Mouse (Mus musculus) ES-E14 (cell line): ENCODE data around the gene Tmem201. TPM values are rescaled to one million over a fixed set of nuclear protein-coding genes. Genes with fewer than 3 reads are reported as not detected.
"Not testable (repeated sequence)": the region's sequence is repeated elsewhere in the genome, so short reads cannot be mapped to it uniquely, and the experiment has no call there.

ENCODE experiments used
- DNase-seq: peaks from one replicate; pipeline ENCODE4 v3.0.0-alpha.2; 2013; ENCODE audit warnings: low read depth, low spot score
- H3K27ac ChIP-seq: 2 replicates; pipeline ENCODE4 v1.5.1; 2012; ENCODE audit warnings: low read depth, mild to moderate bottlenecking, low read length, moderate library complexity, mixed read lengths; ENCODE audit not compliant: poor library complexity, insufficient read depth, severe bottlenecking
- H3K36me3 ChIP-seq: 2 replicates; pipeline ENCODE4 v1.6.1; 2012; ENCODE audit warnings: mild to moderate bottlenecking, low read length, moderate library complexity, mixed read lengths; ENCODE audit not compliant: control insufficient read depth, poor library complexity, insufficient read depth, severe bottlenecking
- H3K4me1 ChIP-seq, 2 experiments: fragments of 150-350 bp in 1 of 2; sonication (generic) in 1 of 2; 2 replicates each; pipeline ENCODE4 v1.6.1; 2012; ENCODE audit warnings: low read length in 2 of 2, mild to moderate bottlenecking in 1 of 2, mixed read lengths in 1 of 2; ENCODE audit not compliant: control insufficient read depth in 2 of 2, insufficient read depth in 2 of 2, poor library complexity in 1 of 2
- H3K4me3 ChIP-seq, 2 experiments: fragments of 150-350 bp in 1 of 2; sonication (generic) in 1 of 2; 2 replicates each; pipeline ENCODE4 v1.5.1; 2012; ENCODE audit warnings: low read length in 2 of 2, low read depth in 1 of 2, mild to moderate bottlenecking in 1 of 2, mixed read lengths in 1 of 2; ENCODE audit not compliant: insufficient read depth in 1 of 2, poor library complexity in 1 of 2, severe bottlenecking in 1 of 2
- H3K9ac ChIP-seq: 2 replicates; pipeline ENCODE4 v1.6.1; 2012; ENCODE audit warnings: low read depth, mild to moderate bottlenecking, low read length, mixed read lengths; ENCODE audit not compliant: poor library complexity, insufficient read depth, severe bottlenecking
- H3K9me3 ChIP-seq: fragments of 150-350 bp; sonication (generic); 2 replicates; pipeline ENCODE4 v1.6.1; 2012; ENCODE audit warnings: low read depth, mild to moderate bottlenecking, low read length; ENCODE audit not compliant: control insufficient read depth, insufficient read depth
- CHD2 ChIP-seq: IDR thresholded peaks from 2 replicates; pipeline ENCODE4 v1.6.1; 2014; ENCODE audit warnings: mild to moderate bottlenecking, low read depth, low read length, inconsistent platforms
- HCFC1 ChIP-seq: IDR thresholded peaks from 2 replicates; pipeline ENCODE4 v1.6.1; 2012; ENCODE audit warnings: low read length, inconsistent platforms, borderline replicate concordance; ENCODE audit not compliant: insufficient read depth
- MAFK ChIP-seq: IDR thresholded peaks from 2 replicates; pipeline ENCODE4 v1.6.1; 2014; ENCODE audit warnings: mild to moderate bottlenecking, low read depth, low read length, inconsistent platforms; ENCODE audit not compliant: insufficient read depth
- ZC3H11A ChIP-seq: IDR thresholded peaks from 2 replicates; pipeline ENCODE4 v1.6.1; 2012; ENCODE audit warnings: low read depth, mild to moderate bottlenecking, inconsistent platforms, low read length, borderline replicate concordance
- ZNF384 ChIP-seq: IDR thresholded peaks from 2 replicates; pipeline ENCODE4 v1.6.1; 2012; ENCODE audit warnings: low read depth, low read length, inconsistent platforms
- in situ Hi-C, 2 experiments: fragments of 600-800 bp; cut with MboI; formaldehyde crosslinking; loops; one replicate each; pipeline ENCODE4 v1.15.1; 2025; ENCODE audit warnings: low sequenced_read_pairs in 2 of 2, inconsistent platforms in 1 of 2; ENCODE audit not compliant: unreplicated experiment in 2 of 2
- total RNA-seq: library from RNA; depleted of rRNA; stranded (reverse); fragments of 300-350 nt; gene quantifications from 2 replicates; pipeline ENCODE4 v1.2.3, GENCODE M21; 2012

Gene Tmem201
- total RNA-seq, 1 experiment, result 47.3 TPM

DNA sequence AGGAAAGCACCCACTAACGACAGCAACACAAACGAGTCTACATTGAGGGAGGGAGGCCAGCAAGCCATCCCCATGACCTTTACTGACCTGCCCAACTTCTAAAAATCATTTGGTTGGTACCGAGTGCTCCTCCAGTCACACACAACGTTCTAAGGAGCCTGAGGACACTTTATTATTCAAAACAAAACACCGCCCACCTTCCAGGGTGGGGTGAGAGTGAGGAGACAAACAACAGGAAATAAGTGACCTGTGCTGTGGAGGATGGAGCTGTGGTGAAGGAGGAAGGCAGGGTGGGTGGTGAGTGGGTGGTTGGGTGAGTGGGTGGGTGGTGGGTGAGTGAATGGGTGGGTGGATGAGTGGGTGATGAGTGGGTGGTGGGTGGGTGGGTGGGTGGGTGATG lies 21.7 kb upstream of the Tmem201 start:
- H3K36me3 ChIP-seq, result peaks cover 18% of the 10 kb centered on the region; the same call in 1 of the 2 replicates

DNA sequence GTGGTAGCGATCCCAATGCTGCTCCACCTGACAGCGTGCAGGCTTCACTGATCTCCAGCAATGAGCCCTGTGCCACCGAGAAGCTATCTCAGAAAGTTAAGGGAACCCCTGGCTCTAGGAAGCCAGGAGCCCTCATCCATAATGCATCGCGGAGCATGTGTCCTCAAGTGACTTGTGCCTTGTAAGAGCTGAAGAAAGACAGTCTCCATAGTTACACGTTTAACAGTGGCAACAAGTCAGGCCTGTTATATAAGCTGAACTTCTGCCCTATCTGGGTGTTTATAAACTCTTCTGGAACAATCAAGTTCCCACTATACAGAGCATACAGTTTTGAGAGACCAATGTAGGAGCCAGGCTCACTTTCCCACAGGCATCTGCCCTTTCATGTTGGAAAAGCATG lies 20.6 kb upstream of the Tmem201 start:
- in situ Hi-C loops, result no loop called here
- Histone ChIP-seq H3K4me1 (peaks cover 0 to 13% of the 10 kb centered on the region in 2 experiments; a peak in 3 of 4 replicates), H3K9ac (no peak overlapping the region), H3K36me3 (peaks cover 18% of the 10 kb centered on the region; the same call in 1 of the 2 replicates), H3K4me3 (no peak overlapping the region), H3K9me3 (no peaks in the 10 kb centered on the region), H3K27ac (no peak overlapping the region)
- TF ChIP-seq MAFK, result no peak
- DNase-seq, result no peak

More for the DNA sequence above, 21.7 kb upstream of the Tmem201 start:
- Histone ChIP-seq H3K9ac (peak overlapping the region; percentile 40; the same call in 1 of the 2 replicates), H3K27ac (no peak overlapping the region), H3K4me1 (peaks cover 0 to 13% of the 10 kb centered on the region in 2 experiments; a peak in 3 of 4 replicates), H3K9me3 (no peaks in the 10 kb centered on the region), H3K4me3 (no peak overlapping the region)
- in situ Hi-C loops, result no loop called here
- no peak for DNase-seq
- no peak for TF ChIP-seq MAFK
- no peak for TF ChIP-seq HCFC1
- no peak for TF ChIP-seq ZNF384
- TF ChIP-seq CHD2, result no peak
- no peak for TF ChIP-seq ZC3H11A

DNA sequence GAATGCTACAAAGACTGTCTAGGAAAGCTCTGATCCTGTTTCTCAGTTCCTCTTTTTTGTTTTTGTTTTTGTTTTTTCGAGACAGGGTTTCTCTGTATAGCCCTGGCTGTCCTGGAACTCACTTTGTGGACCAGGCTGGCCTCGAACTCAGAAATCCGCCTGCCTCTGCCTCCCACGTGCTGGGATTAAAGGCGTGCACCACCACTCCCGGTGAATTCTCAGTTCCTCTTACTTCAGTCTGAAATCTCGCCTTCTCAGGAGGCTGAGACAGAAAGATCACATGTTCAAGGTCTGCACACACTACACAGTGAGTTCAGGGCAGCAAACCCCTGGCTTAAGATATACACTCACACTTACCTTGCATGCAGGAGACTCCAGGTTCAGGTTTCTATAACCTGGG lies 18.7 kb upstream of the Tmem201 start:
- H3K27ac ChIP-seq, DNase-seq, in situ Hi-C loops, H3K4me3 ChIP-seq, H3K9me3 ChIP-seq, H3K9ac ChIP-seq, H3K36me3 ChIP-seq: not testable (repeated sequence)
- H3K4me1 ChIP-seq, result peaks cover 7 to 18% of the 10 kb centered on the region in 2 experiments

DNA sequence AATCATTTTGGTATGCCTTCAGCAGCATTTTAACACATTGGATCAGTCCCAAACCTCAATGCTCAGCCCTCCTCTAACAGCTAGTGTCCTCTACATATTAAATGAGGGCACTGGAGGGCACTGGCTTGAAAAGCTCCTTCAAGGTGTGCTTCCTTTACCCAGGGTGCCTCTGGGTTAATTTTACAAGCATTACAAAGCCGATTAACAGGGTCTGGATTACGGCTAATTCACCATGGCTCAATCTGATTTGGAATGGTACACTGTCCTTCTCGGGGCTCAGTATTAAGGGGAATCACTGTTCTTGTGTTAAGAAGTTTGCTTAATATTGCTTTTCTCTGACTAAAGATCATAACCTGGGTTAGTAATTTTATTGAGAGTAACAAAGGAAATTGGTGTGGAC lies 15.0 kb upstream of the Tmem201 start:
- Histone ChIP-seq H3K4me3 (no peak overlapping the region), H3K9me3 (no peaks in the 10 kb centered on the region), H3K4me1 (peaks cover 13 to 16% of the 10 kb centered on the region in 2 experiments), H3K9ac (no peak overlapping the region; the same call in 1 of the 2 replicates), H3K36me3 (peaks cover 14% of the 10 kb centered on the region), H3K27ac (peak overlapping the region; percentile 18; the same call in 1 of the 2 replicates)
- DNase-seq, result no peak
- in situ Hi-C loops, result no loop called here
- no peak for TF ChIP-seq ZC3H11A
- no peak for TF ChIP-seq HCFC1
- no peak for TF ChIP-seq CHD2
- TF ChIP-seq ZNF384, result no peak
- TF ChIP-seq MAFK, result no peak

DNA sequence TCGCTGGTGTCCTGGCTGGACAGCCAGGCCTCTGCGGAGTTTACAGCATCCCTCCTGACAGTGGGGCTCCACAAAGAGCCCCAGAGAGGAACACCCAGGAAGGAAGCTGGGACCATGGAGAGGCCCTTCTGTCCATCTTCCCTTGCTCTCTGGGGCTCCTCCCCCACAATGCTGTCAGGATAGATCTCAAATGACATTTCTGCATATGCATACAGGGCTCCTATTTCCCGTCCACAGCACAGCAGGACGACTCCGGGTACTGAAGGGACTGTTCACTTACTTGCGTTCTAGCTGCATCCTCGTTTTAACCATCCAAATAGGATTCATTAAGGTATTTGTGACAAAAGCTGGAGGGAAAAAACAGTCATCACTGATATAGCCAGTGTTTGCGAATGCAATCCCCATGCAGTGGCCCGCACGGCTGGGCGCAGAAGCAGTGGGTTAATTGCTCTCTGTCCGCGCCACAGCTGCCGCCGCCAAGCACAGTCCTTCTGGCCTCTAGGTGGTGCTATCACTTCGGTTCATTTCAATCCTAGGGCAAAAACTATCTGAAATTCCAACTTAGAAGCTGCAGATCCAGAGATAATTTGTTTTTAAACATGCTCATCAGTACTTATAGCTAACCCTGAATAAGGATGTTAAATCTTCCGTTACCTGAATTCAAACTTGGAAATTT lies 14.4 kb upstream of the Tmem201 start:
- Histone ChIP-seq H3K27ac (peak overlapping the region; percentile 78; the same call in 1 of the 2 replicates), H3K9ac (peak overlapping the region; percentile 32; the same call in 1 of the 2 replicates), H3K36me3 (peaks cover 14% of the 10 kb centered on the region), H3K9me3 (no peaks in the 10 kb centered on the region), H3K4me1 (peaks cover 13 to 16% of the 10 kb centered on the region in 2 experiments), H3K4me3 (peak overlapping the region in 1 of 2 experiments; percentile 19; a peak in 1 of 4 replicates)
- in situ Hi-C loops, result no loop called here
- no peak for DNase-seq
- no peak for TF ChIP-seq CHD2
- TF ChIP-seq ZNF384, result no peak
- TF ChIP-seq HCFC1, result no peak
- TF ChIP-seq MAFK, result no peak
- no peak for TF ChIP-seq ZC3H11A
